Mouse (Mus musculus) mouse trophoblast stem cell (cell line): Measurements from ENCODE around the gene Fam78b.

Source experiments
- in situ Hi-C, 2 experiments: fragments of 300-500 bp; cut with MseI, MboI; formaldehyde crosslinking; loops; 2 replicates in 1 of 2; 3 replicates in 1 of 2; pipeline ENCODE4 v1.15.1; 2025

The Fam78b gene

DNA sequence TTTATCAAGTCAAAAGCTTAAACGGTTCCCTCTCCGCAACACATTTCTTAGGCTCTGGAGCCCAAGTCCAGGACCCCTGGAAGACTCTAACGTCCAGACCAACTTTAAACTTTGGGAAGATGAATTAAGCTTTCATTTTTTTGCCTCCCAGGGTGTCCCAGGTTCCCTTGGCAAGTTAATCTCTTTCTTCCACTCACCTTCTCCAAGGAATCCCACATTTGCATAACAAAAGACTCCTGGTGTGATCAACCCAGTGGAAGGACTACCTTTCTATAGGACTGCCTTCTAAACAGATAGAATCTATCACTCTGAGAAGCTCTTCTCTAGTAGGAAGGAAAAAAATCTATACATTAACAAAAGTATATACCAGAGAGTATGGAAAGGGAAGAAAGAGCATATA, 92.3 kb downstream of the Fam78b start:
- in situ Hi-C loops: no loop called here

DNA sequence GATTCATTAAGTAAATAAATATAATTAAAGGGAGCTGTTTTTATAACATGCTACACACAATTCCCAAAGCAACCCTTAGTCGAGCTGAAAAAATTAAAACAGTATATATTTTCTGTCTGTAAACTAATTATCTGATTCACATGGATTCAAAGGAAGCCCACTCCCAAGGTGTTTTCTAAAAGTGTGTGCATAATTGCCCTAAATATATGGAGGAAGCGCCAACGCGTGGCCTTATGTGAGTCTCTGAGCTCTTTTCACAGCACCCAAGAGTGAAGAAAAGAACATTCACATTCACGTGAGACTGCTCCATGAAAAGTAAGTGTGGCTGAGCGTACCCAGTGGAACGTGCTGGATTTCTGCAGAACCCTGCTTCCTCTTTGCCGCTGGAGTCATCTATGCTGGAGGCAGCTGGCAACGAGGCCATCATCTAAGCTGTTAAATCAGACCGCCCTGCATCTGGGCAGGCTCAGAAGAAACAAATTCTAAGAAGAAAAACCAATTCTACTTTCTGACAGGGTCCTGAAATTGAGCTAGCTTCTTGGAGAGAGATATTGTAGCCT, 93.5 kb downstream of the Fam78b start:
- in situ Hi-C loops: no loop called here

DNA sequence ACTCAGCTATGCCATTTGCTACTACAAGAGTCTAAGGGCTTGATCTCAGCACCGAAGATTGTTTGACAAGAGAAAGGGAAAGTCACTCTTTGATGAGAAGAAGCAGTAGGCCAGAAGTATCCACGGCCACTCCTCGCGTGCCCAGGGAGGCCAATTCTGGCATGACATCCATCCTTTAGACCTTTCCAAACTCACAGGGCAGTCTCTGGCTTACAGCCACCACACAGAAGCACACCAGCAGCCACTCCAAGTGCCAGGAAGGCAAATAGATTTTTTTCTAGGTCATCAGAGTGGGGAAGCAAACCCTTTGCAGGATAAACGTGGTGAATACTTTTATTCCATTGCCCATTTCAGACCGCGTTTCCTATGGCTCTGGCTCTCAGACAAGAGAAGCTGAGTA, 97.5 kb downstream of the Fam78b start:
- in situ Hi-C loops: no loop called here

GRCm38 (mm10) chr1:167102046-167102445, 100.8 kb downstream of the Fam78b start:
- in situ Hi-C loops: no loop called here

DNA sequence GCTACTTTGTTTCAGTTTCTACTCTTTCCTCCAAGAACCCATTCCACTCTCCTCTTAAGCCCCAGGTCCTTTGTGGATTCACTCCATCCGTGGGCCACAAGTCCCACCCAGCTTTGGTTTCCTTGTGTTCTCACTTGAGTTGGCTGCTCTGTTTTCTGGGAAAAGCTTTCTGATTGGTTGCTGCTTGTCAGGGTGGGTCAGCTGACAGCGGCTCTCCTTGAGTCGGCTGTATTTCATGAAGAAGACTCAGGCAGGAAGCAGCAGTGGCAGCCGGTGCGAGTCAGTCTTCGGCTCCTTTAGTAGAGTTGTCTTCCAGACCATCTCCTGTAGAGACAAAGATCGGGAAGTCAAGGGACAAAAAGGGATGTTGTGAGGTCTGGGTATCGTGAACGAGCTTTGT, 101.3 kb downstream of the Fam78b start:
- in situ Hi-C loops: no loop called here

- in situ Hi-C loops: no loop called here
Measured at GRCm38 (mm10) chr1:167104956-167105626, 103.9 kb downstream of the Fam78b start.

DNA sequence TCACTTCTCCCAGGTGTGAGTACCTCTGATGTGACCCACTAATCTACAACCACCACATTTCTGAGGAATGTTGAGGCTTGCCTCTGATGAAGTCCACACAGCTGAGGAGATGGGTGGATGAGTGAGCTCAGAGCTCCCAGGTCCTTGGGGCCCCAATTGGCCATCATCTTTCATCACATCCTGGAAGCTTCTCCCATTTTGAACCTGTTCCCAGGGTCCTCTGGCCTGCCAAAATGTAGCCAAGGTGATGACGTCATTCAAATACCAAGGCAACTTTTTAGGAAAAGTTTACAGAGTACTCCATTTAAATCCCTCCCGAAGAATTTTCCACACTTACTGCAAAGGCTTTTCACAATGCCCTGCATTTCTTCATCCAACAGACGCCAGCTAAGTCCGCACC, 104.7 kb downstream of the Fam78b start:
- in situ Hi-C loops: no loop called here

DNA sequence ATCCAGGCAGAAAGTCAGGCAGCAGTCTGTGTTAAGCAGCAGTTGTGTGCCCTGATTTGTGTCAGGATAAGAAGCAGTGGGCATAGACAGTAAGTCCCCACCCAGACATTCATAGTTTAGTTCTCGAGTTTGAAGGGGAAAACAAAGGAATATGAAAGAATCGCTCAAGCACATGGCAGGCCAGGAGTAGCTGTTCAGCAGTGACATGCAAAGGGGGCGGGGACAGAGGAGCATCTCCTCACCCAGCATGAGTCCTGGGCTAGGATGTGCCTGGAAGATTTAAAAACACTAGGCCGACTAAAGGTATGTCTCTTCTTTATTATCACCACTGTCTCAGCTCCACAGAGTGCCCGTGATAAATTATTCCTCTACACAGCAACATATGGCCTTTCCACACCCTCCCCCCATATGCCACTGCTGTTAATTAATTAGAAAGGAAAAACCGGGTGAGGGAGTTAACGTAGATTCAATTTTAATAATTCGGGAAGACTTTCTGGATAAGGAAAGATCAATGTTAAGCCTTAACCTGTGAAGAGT, 107.8 kb downstream of the Fam78b start:
- in situ Hi-C loops: no loop called here

DNA sequence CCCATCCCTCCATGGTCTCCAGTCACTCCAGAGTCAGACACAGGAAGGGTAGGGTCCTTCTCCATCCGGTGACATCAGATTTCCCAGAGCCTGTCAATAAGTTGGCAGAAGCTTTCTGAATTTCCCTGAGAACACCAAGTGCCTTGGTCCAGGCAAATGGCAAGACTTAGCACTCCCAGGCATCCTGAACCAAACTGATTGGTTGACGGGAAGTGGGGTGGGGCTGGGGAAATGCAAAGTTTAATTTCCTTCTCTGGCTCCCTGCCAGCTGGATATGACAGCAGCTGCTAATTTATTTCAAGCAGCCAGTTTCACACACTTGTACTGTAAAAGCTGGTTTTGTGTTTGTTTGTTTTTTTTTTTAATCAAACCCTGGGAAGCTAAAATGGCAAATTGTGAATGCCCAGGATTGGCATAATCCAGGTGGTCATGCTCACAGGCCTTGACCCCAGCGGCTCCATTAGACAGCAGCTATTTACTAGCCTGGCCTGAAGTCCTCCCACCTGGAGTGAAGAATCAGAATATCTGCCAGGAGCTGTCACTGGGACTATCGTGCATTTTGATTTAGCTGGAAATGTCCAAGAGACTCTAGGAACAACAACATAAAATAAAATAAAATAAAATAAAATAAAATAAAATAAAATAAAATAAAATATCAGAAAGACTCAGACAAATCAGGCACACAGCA, 113.3 kb downstream of the Fam78b start:
- in situ Hi-C loops: no loop called here

DNA sequence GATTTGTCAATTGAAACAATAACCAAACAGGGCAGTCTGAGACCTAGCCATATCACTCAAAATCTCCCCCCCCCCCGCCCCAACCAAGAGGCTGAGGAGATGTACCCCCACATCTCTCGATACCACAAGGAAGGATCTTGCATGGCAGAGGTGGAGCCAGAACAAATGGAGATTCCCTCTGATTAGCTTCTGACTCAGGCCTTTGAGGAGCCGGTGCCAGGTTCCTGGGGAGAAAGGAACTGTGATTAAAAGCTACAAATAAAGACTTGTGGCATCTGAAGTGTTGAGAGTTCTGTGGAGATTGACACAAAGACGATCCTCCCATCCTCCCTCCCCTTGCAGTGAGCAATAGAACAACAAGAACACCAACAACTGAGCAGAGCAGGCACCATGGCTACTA, 113.9 kb downstream of the Fam78b start:
- in situ Hi-C loops: no loop called here

DNA sequence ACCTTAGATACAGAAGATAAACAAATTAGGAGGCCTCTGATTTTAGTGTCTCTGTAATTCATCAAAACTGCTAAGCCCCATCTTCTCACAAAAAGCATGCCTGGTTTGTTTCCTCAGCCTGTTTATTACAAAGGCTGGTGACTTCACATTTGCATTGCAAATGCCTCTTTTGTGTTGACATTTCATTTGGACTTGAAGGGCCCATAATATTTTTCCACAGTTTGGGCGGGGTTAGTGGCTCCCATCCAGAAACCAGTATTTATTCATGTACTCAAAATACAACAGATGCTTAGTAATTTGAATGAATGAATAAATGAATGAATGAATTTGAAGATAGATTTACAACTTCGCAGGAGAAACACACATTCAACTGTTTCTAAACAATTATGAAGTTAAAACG, 115.5 kb downstream of the Fam78b start:
- in situ Hi-C loops: no loop called here

DNA sequence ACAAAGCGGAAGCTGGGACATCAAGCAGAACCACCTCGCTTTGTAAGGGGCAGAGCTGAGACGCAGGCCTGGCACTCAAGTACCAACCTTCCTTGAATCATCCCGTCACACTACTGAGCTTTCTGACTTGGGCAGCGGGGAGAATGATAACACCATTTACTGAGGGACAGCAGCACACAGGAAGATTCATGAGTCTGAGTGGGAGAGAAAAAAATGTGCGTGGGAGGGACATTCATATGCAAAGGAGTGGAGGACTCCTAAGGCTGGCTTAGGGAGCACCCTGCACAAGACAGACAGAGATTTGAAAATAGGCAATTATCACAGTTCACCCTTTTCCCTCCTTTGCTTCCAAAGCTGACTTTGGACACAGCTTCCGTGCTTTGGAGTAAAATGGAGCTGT, 117.8 kb downstream of the Fam78b start:
- in situ Hi-C loops: no loop called here

DNA sequence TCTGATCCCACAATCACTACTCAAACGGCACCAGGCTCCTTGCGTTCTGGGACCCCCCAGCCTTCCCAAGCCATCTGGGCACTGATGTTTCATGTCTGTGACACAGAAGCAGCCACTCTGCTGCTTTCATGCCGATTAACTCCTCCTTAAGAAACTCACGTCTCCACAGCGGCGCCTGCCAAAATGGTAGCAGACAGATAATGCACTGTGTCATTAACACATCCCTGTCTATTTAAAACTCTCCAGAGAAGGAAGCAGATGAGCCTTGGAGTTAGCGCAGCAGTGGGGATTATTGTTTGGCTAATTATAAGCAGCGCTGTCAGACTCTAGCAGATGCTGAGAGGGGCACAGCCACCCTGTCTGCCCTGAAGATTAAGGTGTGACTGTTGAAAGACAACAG, 118.2 kb downstream of the Fam78b start:
- in situ Hi-C loops: no loop called here

DNA sequence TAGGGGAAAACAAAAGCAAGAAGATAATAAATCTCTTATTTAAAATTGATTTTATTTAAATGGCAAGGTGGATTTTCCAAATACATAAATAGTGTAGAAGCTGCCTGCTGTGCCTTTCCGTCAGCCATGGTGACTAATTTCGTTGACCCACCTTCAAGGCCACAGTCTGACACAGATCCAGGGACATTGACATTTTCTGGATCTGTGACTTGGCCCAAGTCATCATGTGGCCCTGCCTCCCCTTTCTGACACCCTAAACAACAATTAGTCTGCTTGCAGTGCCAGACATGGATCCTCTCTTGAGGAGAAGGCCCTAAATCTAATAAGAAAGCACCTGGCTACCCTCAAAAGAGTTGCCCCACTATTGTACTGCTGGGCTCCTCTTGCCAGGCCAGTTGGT, 121.2 kb downstream of the Fam78b start:
- in situ Hi-C loops: no loop called here

DNA sequence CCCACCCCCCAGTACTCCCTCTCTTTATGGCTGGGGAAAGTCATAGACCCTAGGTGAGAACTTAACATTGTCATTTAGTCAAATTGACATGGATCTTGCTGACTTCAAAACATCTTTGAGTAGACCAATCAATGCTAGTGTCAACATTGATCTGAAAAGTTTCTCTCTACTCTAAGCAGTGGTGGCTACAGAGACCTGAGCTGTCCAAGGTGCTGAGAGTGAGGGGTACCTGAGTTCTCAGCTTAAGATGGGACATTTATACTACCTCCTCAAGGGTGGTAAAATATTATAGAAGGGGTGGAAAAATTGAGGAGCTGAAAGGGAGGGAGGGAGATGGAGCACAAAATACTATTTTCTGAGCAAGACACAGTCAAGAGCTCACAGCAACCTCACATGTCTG, 122.3 kb downstream of the Fam78b start:
- in situ Hi-C loops: no loop called here

- in situ Hi-C loops: no loop called here
Measured at GRCm38 (mm10) chr1:167125870-167126269, 124.7 kb downstream of the Fam78b start.

DNA sequence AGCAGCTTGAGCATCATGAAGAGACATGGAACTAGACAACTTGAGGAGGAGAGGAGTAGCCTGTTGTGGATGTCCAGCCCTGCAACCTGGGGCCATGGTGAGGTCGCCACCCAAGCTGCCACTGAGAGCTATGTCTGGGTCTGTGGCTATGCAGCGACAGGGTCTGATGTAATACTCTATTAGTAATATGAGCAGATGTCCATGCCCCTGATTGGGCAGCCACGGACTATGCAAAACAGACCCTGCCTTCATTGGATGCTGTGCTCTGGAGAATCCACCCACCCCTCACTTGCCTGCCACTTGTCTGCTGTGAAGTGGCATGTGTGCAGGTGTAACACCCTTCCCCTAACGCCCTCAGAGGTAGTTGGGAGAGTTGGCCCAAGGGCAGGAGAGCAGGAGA, 125.1 kb downstream of the Fam78b start:
- in situ Hi-C loops: no loop called here

DNA sequence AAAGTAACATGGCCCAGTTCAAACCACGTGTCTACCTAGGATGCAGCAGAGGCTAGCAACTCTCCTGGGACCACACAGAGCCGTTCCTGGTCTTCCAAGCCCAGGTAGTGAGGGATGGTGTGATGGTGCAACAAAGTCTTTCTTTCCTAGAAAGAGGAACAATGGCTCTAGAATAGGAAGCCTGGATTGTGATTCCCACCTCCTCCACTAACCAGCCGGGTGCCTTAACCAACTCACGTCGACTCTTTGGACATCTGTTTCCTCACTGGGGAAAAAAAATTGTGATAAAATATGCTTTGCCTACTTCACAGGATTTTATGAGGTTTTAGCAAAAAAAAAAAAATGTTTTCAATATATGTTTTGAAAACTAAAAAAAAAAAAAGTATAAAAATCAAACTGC, 134.5 kb downstream of the Fam78b start:
- in situ Hi-C loops: no loop called here
